Mouse (Mus musculus) liver, adult 2 months (tissue): ENCODE data around the gene Nelfcd. TPM values are rescaled to one million over a fixed set of nuclear protein-coding genes. Genes with fewer than 3 reads are reported as not detected.

Experiments
- DNase-seq: peaks from one replicate; pipeline ENCODE4 v3.0.0-alpha.2; 2011; ENCODE audit warnings: low read depth, low spot score; ENCODE audit errors: extremely low read depth
- H3K27ac ChIP-seq: fragments of 200-500 bp; replicated peaks from 2 replicates; pipeline ENCODE4 v1.5.1; 2012; ENCODE audit warnings: low read depth, mild to moderate bottlenecking, control low read depth, inconsistent platforms, low read length; ENCODE audit not compliant: insufficient read depth
- H3K27me3 ChIP-seq: fragments of 200-500 bp; 2 replicates; pipeline ENCODE4 v1.6.1; 2012; ENCODE audit warnings: mild to moderate bottlenecking, moderate library complexity, low read length, inconsistent platforms; ENCODE audit not compliant: control insufficient read depth, insufficient read depth
- H3K36me3 ChIP-seq: fragments of 200-500 bp; 2 replicates; pipeline ENCODE4 v1.6.1; 2012; ENCODE audit warnings: low read length, inconsistent platforms; ENCODE audit not compliant: control insufficient read depth, insufficient read depth
- H3K4me1 ChIP-seq: fragments of 200-500 bp; 2 replicates; pipeline ENCODE4 v1.6.1; 2011; ENCODE audit warnings: low read length; ENCODE audit not compliant: control insufficient read depth, insufficient read depth
- H3K4me3 ChIP-seq: fragments of 200-500 bp; 2 replicates; pipeline ENCODE4 v1.5.1; 2011; ENCODE audit warnings: low read depth, mild to moderate bottlenecking, control low read depth, low read length, moderate library complexity; ENCODE audit not compliant: insufficient read depth
- H3K79me2 ChIP-seq: fragments of 200-500 bp; 2 replicates; pipeline ENCODE4 v1.6.1; 2012; ENCODE audit warnings: inconsistent platforms, mild to moderate bottlenecking, low read length, moderate library complexity; ENCODE audit not compliant: control insufficient read depth, insufficient read depth
- H3K9ac ChIP-seq: fragments of 200-500 bp; 2 replicates; pipeline ENCODE4 v1.6.1; 2012; ENCODE audit warnings: low read depth, mild to moderate bottlenecking, control low read depth, inconsistent platforms, low read length
- CTCF ChIP-seq: fragments of 200-500 bp; IDR thresholded peaks from 2 replicates; pipeline ENCODE4 v1.5.1; 2011; ENCODE audit warnings: low read depth, low read length, control low read depth
- POLR2A ChIP-seq: fragments of 200-500 bp; IDR thresholded peaks from 2 replicates; pipeline ENCODE4 v1.6.1; 2011; ENCODE audit warnings: low read length, control low read depth; ENCODE audit not compliant: insufficient read depth; ENCODE audit errors: extremely low read depth
- WGBS: fragments of 180-500 bp; shearing (Covaris S2); methylation state at CpG from one replicate; pipeline ENCODE4 v1.1.7; 2018; 5-methylcytosine and 5-hydroxymethylcytosine counted together
- polyA plus RNA-seq: library from polyadenylated mRNA; depleted of rRNA; stranded (reverse); fragments of >200 nt; gene quantifications from 2 replicates; pipeline ENCODE4 v1.2.3, GENCODE M21; 2012
- total RNA-seq: library from RNA; depleted of rRNA; stranded (reverse); fragments of >200 nt; gene quantifications from 2 replicates; pipeline ENCODE4 v1.2.3, GENCODE M21; 2014

Gene Nelfcd
- total and polyA plus RNA-seq, 2 experiments: 17.3 to 40.6 TPM

DNA sequence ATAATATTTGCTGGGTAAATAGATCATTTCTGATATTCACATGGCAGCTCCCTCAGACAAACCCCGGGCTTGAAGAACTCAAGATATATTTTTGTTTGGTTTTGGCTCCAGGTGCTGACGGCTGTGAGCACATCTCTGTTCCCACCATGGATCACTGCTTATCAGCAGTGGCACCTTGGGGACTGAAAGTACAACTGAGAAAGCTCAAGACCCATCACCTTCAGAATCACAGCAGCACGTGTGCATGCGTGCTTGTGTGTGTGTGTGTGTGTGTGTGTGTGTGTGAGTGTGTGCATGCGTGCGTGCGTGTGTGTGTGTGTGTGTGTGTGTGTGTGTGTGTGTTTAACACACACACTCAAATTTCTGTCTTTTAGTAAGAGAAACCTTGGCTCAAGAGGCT, 28.8 kb downstream of the Nelfcd start:
- Histone ChIP-seq H3K9ac (no peak overlapping the region), H3K27ac (no peak overlapping the region), H3K4me1 (no peaks in the 10 kb centered on the region), H3K79me2 (no peaks in the 10 kb centered on the region), H3K4me3 (no peak overlapping the region), H3K36me3 (no peaks in the 10 kb centered on the region), H3K27me3 (no peaks in the 10 kb centered on the region)
- TF ChIP-seq POLR2A (no peak), CTCF (no peak)
- DNase-seq: no peak
- 71% methylated on average over 7 of the region's 7 CpGs for WGBS

DNA sequence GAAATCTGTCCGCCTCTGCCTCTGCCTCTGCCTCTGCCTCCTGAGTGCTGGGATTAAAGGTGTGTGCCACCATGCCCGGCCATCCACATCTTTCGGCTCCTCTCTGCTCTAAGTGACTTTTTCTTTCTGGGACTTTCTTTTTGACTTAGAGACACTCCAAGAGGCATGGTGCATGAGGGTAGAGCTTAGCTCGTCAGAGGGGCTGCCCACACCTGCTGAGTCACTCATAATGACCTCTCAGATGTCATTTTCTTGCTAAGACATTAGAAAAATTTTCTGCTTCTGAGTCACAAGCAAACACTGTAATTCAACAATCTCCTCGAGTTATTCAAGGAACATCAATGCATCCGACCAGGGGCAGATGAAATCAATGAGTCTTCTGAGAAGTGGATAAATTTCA, 29.4 kb downstream of the Nelfcd start:
- H3K36me3 ChIP-seq: no peaks in the 10 kb centered on the region
- no peaks in the 10 kb centered on the region for H3K27me3 ChIP-seq
- WGBS: 75% methylated on average over 6 of the region's 6 CpGs
- H3K9ac ChIP-seq: no peak overlapping the region
- no peak overlapping the region for H3K4me3 ChIP-seq
- no peak for DNase-seq
- TF ChIP-seq CTCF (no peak), POLR2A (no peak)
- H3K27ac ChIP-seq: no peak overlapping the region
- no peaks in the 10 kb centered on the region for H3K79me2 ChIP-seq
- H3K4me1 ChIP-seq: no peaks in the 10 kb centered on the region

DNA sequence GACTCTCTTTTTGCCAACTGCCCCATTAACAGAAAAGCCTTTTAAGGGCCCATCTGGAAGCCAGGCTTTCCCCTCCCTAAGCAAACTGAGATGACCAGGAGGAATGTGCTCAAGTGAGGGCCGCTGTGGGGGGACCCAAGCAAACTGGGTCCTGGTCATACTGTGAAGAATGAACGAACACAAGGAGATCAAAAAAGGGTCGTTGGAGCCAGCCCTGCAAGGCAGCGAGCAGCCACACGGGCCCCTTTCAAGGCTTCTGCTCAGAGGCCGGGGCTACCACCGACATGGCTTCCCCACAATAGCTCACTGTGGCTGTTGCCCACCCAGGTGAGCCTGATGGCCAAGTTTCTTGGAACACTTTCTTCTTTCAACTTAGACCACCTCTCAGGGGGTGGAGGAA, 30.9 kb downstream of the Nelfcd start:
- Histone ChIP-seq H3K79me2 (no peaks in the 10 kb centered on the region), H3K36me3 (no peaks in the 10 kb centered on the region), H3K27me3 (no peaks in the 10 kb centered on the region), H3K4me1 (no peaks in the 10 kb centered on the region), H3K4me3 (no peak overlapping the region), H3K9ac (no peak overlapping the region), H3K27ac (no peak overlapping the region)
- no peak for TF ChIP-seq POLR2A
- TF ChIP-seq CTCF: no peak
- 39% methylated on average over 7 of the region's 7 CpGs for WGBS
- no peak for DNase-seq

DNA sequence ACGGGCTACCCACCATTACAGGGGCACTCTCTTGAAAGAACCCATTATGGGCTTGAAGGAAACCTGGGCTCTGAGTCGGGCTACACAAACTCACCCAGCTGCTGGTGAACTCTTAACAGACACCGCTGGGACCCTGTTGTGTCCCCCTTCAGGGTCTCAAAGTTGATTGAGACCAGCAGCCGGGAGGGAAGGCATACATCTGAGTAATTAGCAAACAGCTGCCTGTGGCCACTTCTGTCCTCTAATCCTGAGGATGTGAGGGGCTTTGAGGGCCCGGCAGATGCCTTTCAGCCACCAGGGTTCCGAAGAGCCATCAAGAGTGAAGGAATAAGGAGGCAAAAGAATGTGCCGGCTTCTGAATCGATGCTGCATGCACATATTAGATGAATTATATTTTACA, 31.3 kb downstream of the Nelfcd start:
- H3K79me2 ChIP-seq: no peaks in the 10 kb centered on the region
- no peaks in the 10 kb centered on the region for H3K4me1 ChIP-seq
- no peaks in the 10 kb centered on the region for H3K27me3 ChIP-seq
- no peak overlapping the region for H3K9ac ChIP-seq
- 76% methylated on average over 8 of the region's 8 CpGs for WGBS
- no peak for TF ChIP-seq POLR2A
- TF ChIP-seq CTCF: no peak
- no peak overlapping the region for H3K4me3 ChIP-seq
- no peak overlapping the region for H3K27ac ChIP-seq
- H3K36me3 ChIP-seq: no peaks in the 10 kb centered on the region
- no peak for DNase-seq

DNA sequence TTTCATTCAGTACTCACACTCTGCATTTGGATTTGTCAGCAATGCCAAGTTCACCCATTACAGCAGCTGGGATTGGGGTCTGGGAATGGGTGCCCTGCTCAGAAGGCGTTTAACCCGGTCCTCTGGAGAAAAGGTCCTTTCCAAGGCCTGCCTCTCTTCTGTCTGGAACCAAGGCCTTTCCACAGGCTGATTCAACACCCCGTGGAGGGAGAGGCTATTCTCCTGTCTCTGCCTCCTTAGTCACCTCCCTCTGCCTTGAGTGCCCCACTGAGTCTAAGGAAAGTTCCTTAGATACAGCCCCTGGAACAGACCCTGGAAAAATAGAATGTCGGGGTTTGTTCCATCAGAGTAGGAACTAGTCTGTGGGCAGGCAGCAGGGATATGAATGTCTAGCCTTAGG, 32.8 kb downstream of the Nelfcd start:
- Histone ChIP-seq H3K79me2 (no peaks in the 10 kb centered on the region), H3K27ac (no peak overlapping the region), H3K27me3 (no peaks in the 10 kb centered on the region), H3K4me3 (no peak overlapping the region), H3K9ac (no peak overlapping the region), H3K36me3 (no peaks in the 10 kb centered on the region), H3K4me1 (no peaks in the 10 kb centered on the region)
- no peak for TF ChIP-seq POLR2A
- no peak for TF ChIP-seq CTCF
- DNase-seq: no peak
- 85% methylated on average over 4 of the region's 4 CpGs for WGBS

DNA sequence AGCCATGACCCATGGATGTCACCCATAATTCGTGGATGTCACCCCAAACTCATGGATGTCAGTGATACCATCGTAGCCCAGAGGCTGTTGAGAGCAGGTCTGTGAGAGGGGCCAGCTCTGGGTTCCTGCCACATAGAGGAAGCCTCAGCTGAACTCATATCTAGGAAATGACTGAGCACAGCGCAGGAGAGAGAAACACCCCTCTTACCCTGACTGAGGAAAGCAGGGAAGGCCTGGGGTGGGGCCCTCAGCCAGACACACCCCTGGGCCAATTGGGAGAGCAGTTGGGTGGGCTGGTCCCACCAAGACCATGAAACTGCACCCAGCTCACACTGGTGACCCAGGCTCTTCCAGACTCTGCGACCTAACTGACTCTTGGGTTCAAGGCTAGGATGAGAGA, 34.7 kb downstream of the Nelfcd start, which contains the start of gene Tubb1:
Gene Tubb1, plus strand, starts transcription at position 343 of the 400 bp plus-strand sequence.
- TF ChIP-seq POLR2A (no peak), CTCF (no peak)
- H3K79me2 ChIP-seq: no peaks in the 10 kb centered on the region
- no peak for DNase-seq
- H3K4me1 ChIP-seq: no peaks in the 10 kb centered on the region
- no peak within 1 kb of the TSS for H3K4me3 ChIP-seq
- WGBS: 63% methylated on average over 4 of the region's 4 CpGs
- H3K9ac ChIP-seq: no peak within 1 kb of the TSS
- H3K27me3 ChIP-seq: no peaks in the 10 kb centered on the region
- no peaks in the 10 kb centered on the region for H3K36me3 ChIP-seq
- no peak within 1 kb of the TSS for H3K27ac ChIP-seq
